Mouse (Mus musculus): Measurements from ENCODE around the gene Rtp2. TPM values are rescaled to one million over a fixed set of nuclear protein-coding genes. Genes with fewer than 3 reads are reported as not detected.

Rtp2 gene
- polyA plus RNA-seq, 1 experiment from 2014 or later: 0.11 TPM

DNA sequence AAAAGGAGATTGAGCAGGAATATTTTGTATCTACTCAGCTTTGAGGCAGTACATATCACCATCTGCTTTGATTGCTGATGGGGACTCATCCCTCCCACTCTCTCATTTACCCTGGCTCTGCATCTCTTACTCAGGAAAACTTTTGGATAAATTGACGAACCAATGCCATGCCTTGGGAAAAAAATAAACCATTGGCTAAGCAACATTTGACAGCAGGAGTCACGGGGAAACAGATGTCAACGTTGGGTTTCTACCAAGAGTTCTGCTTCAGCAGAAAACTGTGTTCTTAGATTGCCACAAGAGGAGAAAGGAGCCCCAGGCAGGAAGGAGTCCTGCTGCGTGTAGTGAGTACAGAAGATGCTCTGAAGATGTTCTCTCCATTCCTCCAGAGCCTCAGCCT is 32.1 kb downstream of the Rtp2 start:
- H3K4me1 ChIP-seq (replicated peaks; ENCODE audit: control insufficient read depth, insufficient read depth, low read length): peaks cover 14% of the 10 kb centered on the region
- no peak overlapping the region for H3K4me2 ChIP-seq (ENCODE audit: low read length)
- WGBS: 67% methylated on average over 4 of the region's 4 CpGs
- no peaks in the 10 kb centered on the region for H3K27me3 ChIP-seq (replicated peaks; ENCODE audit: control insufficient read depth, insufficient read depth, low read length)
- no peak overlapping the region for H3K4me3 ChIP-seq (replicated peaks; ENCODE audit: low read length)
- no peaks in the 10 kb centered on the region for H3K36me3 ChIP-seq (ENCODE audit: control insufficient read depth, insufficient read depth)
- no peak for ATAC-seq
- no peak overlapping the region for H3K27ac ChIP-seq (ENCODE audit: low read length)
- no peaks in the 10 kb centered on the region for H3K9me3 ChIP-seq (ENCODE audit: control insufficient read depth, low read length)
- H3K9ac ChIP-seq (replicated peaks; ENCODE audit: low read depth, low read length): no peak overlapping the region

DNA sequence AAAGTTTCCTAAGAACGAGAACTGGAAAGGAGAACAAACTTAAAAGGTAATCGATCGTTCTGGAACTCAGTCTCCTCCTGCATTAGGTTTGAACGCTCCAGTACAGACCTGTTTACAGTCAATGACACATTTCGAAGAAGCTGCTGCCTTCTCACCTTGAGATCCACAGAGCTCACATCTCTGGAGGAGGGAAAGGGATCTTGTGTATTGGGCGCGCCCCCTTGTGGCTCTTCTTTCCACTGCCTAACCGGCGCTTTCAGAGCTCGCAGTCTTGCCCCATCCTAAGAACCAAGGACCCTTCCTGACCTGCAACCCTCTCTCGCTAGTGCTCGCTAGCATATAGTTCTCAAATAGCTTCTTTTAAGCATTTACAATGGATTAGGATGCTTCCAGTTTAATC is 33.4 kb downstream of the Rtp2 start:
- WGBS: 14% methylated on average over 12 of the region's 12 CpGs
- Histone ChIP-seq H3K27ac (ENCODE audit: low read length) (no peak overlapping the region), H3K4me3 (replicated peaks; ENCODE audit: low read length) (peak overlapping the region; percentile 31; the same call in 1 of the 2 replicates)

DNA sequence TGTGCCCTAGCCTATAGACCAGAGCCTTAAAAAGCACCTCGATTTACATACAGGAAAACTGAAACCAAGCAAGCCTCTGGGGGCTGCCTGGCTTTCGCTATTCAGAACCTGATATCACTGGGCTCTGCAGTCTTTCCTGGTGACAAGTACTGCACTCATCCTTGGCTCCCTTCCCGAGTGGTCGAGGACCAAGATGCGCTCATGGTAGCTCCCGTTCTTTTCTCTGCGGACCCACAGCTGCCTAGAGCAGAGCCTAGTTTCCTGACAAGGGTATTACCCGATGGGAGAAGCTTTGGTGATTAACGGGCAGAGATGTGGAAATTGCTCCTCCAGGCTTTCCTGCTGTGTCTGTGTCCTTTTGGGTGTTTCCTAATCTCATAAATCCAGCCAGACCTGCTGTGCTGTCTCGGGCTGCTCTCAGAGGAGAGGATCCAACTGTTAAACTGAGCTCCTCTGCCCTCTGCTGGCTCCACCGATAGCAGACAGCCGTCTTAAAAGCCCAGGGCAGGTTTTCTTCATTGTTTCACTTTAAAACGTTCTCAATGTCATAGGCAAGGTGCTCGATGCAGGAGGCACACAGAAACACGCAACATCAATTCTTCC is 34.1 kb downstream of the Rtp2 start:
- Histone ChIP-seq H3K4me3 (replicated peaks; ENCODE audit: low read length) (peak overlapping the region; percentile 31), H3K27me3 (replicated peaks; ENCODE audit: control insufficient read depth, insufficient read depth, low read length) (no peaks in the 10 kb centered on the region), H3K9ac (replicated peaks; ENCODE audit: low read depth, low read length) (0 out of 2 replicates have a peak overlapping the region, but pooled peaks have one; percentile 43), H3K36me3 (ENCODE audit: control insufficient read depth, insufficient read depth) (no peaks in the 10 kb centered on the region), H3K27ac (ENCODE audit: low read length) (no peak overlapping the region), H3K4me2 (ENCODE audit: low read length) (peak overlapping the region; percentile 59), H3K9me3 (ENCODE audit: control insufficient read depth, low read length) (no peaks in the 10 kb centered on the region), H3K4me1 (replicated peaks; ENCODE audit: control insufficient read depth, insufficient read depth, low read length) (peaks cover 14% of the 10 kb centered on the region)
- ATAC-seq: peak; percentile 92
- 9% methylated on average over 15 of the region's 15 CpGs for WGBS

More for the DNA sequence above, 33.4 kb downstream of the Rtp2 start:
- Histone ChIP-seq H3K9me3 (ENCODE audit: control insufficient read depth, low read length) (no peaks in the 10 kb centered on the region), H3K27me3 (replicated peaks; ENCODE audit: control insufficient read depth, insufficient read depth, low read length) (no peaks in the 10 kb centered on the region), H3K9ac (replicated peaks; ENCODE audit: low read depth, low read length) (0 out of 2 replicates have a peak overlapping the region, but pooled peaks have one; percentile 13), H3K4me1 (replicated peaks; ENCODE audit: control insufficient read depth, insufficient read depth, low read length) (peaks cover 14% of the 10 kb centered on the region), H3K4me2 (ENCODE audit: low read length) (peak overlapping the region; percentile 59), H3K36me3 (ENCODE audit: control insufficient read depth, insufficient read depth) (no peaks in the 10 kb centered on the region)
- ATAC-seq: peak; percentile 86

DNA sequence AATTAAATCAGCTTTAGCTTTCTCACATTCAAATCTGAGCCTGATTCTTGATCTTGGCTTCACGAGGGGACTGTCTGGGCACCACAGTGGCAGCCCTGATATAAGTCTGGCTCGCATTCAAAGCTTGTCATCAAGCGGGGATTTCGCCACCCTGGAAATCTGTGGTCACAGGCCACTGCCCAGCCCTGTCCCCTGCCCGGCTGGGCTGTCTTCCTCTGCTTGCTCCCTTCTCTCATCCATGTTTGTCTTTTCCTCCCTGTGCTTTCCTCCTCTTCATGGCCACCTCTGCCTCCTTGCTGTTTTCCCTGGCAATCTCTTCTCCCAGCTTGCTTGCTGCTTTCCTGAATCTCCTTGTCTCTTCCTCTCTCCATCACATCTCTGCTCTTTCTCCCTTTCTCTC is 34.7 kb downstream of the Rtp2 start:
- no peak for ATAC-seq
- no peak overlapping the region for H3K9ac ChIP-seq (replicated peaks; ENCODE audit: low read depth, low read length)
- H3K36me3 ChIP-seq (ENCODE audit: control insufficient read depth, insufficient read depth): no peaks in the 10 kb centered on the region
- peaks cover 14% of the 10 kb centered on the region for H3K4me1 ChIP-seq (replicated peaks; ENCODE audit: control insufficient read depth, insufficient read depth, low read length)
- peak overlapping the region; percentile 59 for H3K4me2 ChIP-seq (ENCODE audit: low read length)
- H3K4me3 ChIP-seq (replicated peaks; ENCODE audit: low read length): no peak overlapping the region
- peaks cover 4% of the 10 kb centered on the region; the same call in 1 of the 2 replicates for H3K27me3 ChIP-seq (replicated peaks; ENCODE audit: control insufficient read depth, insufficient read depth, low read length)
- no peak overlapping the region for H3K27ac ChIP-seq (ENCODE audit: low read length)
- 41% methylated on average over 5 of the region's 5 CpGs for WGBS
- H3K9me3 ChIP-seq (ENCODE audit: control insufficient read depth, low read length): no peaks in the 10 kb centered on the region

DNA sequence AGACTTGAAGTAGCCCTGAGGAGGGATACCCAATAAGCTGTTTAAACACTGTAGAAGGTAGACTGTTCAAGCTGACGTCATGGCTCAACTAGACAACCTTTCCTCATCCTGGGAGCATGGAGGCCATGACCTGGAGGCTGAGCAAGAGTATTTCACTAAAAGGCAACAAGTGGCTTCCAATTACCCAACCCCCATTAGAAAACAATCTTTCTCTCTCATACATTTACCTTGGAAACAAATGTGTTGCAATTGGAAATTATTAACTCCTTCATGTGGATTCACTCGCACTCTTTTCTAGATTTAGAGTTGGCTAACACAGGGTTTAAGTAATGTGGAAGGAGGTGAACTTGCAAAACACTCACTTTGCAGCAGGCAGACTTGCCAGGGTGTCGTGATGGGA is 37.1 kb downstream of the Rtp2 start:
- Histone ChIP-seq H3K4me1 (replicated peaks; ENCODE audit: control insufficient read depth, insufficient read depth, low read length) (peaks cover 18% of the 10 kb centered on the region), H3K4me2 (ENCODE audit: low read length) (no peak overlapping the region)
- WGBS: 92% methylated on average over 3 of the region's 3 CpGs

DNA sequence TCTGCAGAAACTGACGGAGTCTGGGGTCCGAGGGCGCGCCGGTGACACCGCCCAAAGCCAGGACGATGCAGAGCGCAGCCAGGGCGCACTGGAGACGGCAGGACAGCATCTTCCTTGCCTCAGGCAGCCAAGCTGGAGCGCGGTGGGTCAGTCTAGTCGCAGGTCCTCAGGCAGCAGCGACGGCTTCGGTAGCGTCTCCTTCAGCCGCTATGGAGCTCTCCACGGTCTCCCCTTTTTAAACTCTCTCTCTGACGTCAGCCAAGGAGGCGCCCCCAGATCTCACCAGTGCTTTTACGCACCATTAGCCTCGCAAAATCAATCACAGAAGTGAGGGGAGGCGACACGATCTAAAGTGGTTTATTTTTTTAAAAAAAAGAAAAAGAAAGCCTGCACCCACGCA is 41.6 kb downstream of the Rtp2 start, which contains the start of gene Sst:
Gene Sst (minus strand): TSS at position 323 of the 400 bp plus-strand sequence.
- 5% methylated on average over 26 of the region's 26 CpGs for WGBS
- H3K4me1 ChIP-seq (replicated peaks; ENCODE audit: control insufficient read depth, insufficient read depth, low read length): peaks cover 4% of the 10 kb centered on the region
- H3K27me3 ChIP-seq (replicated peaks; ENCODE audit: control insufficient read depth, insufficient read depth, low read length): peaks cover 29% of the 10 kb centered on the region
- peak; percentile 52; the same call in 1 of the 2 replicates for ATAC-seq
- H3K4me2 ChIP-seq (ENCODE audit: low read length): peak within 1 kb of the TSS; percentile 41
- no peaks in the 10 kb centered on the region for H3K9me3 ChIP-seq (ENCODE audit: control insufficient read depth, low read length)
- no peak within 1 kb of the TSS for H3K27ac ChIP-seq (ENCODE audit: low read length)
- peak within 1 kb of the TSS; percentile 33 for H3K4me3 ChIP-seq (replicated peaks; ENCODE audit: low read length)
- H3K36me3 ChIP-seq (ENCODE audit: control insufficient read depth, insufficient read depth): no peaks in the 10 kb centered on the region
- 0 out of 2 replicates have a peak within 1 kb of the TSS, but pooled peaks have one; percentile 17 for H3K9ac ChIP-seq (replicated peaks; ENCODE audit: low read depth, low read length)

More for the DNA sequence above, 37.1 kb downstream of the Rtp2 start:
- Histone ChIP-seq H3K27ac (ENCODE audit: low read length) (no peak overlapping the region), H3K9ac (replicated peaks; ENCODE audit: low read depth, low read length) (no peak overlapping the region), H3K9me3 (ENCODE audit: control insufficient read depth, low read length) (no peaks in the 10 kb centered on the region), H3K4me3 (replicated peaks; ENCODE audit: low read length) (no peak overlapping the region), H3K36me3 (ENCODE audit: control insufficient read depth, insufficient read depth) (no peaks in the 10 kb centered on the region), H3K27me3 (replicated peaks; ENCODE audit: control insufficient read depth, insufficient read depth, low read length) (peaks cover 23% of the 10 kb centered on the region)
- no peak for ATAC-seq

DNA sequence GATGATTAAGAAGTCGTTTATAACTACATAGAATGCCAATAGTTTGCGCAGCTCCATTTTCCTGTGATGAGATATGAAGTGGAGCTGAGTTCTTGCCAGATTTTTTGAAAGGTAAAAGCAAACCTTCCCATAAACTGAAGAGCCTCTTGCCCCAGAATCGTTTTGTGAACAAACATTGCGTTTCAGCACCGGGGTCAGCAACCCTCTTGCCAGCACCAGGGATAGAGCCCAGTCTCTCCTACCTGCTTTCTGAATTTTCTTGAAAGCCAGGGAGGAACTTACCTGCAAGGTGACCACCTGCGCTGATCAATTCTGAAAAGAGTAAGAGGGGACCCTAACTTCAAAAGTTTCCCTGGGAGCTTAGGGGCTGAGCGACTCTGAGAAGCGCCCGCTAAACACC is 42.0 kb downstream of the Rtp2 start:
- Histone ChIP-seq H3K4me3 (replicated peaks; ENCODE audit: low read length) (peak overlapping the region; percentile 33), H3K36me3 (ENCODE audit: control insufficient read depth, insufficient read depth) (no peaks in the 10 kb centered on the region), H3K27ac (ENCODE audit: low read length) (no peak overlapping the region), H3K9ac (replicated peaks; ENCODE audit: low read depth, low read length) (no peak overlapping the region), H3K27me3 (replicated peaks; ENCODE audit: control insufficient read depth, insufficient read depth, low read length) (peaks cover 29% of the 10 kb centered on the region), H3K4me1 (replicated peaks; ENCODE audit: control insufficient read depth, insufficient read depth, low read length) (peaks cover 4% of the 10 kb centered on the region), H3K4me2 (ENCODE audit: low read length) (peak overlapping the region; percentile 41; the same call in 1 of the 2 replicates), H3K9me3 (ENCODE audit: control insufficient read depth, low read length) (no peaks in the 10 kb centered on the region)
- no peak for ATAC-seq
- WGBS: 7% methylated on average over 9 of the region's 9 CpGs

DNA sequence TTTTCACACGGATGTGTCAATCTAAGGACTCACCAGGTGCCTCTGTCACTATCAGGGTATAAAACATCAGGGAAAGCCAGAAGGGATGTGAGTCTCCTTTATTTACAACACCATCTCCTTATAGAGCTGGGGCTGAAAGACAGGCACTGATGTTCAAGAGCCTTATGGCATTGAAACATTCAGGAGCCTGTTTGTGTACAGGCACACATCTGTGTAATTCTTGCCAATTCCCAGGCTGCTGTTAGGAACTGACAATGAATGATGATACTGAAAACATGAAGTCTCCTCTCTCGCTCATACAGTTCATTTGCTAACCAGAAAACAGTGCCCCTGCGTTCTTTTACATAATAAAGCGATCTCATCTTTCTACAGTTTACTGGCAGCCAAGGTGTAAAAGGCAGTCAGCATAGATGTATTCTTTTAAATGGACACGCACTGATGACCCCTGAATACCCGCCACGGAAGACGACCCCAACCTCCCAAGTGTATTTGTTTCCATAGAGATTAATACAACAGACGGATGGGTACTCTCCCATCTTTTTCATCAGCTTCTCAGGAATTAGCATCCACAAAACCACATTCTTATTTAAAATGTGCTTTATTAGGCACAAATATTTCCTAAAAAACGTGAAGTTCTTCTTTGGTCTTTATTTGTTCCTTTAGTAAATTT is 44.1 kb downstream of the Rtp2 start:
- Histone ChIP-seq H3K4me1 (replicated peaks; ENCODE audit: control insufficient read depth, insufficient read depth, low read length) (peaks cover 4% of the 10 kb centered on the region), H3K27ac (ENCODE audit: low read length) (no peak overlapping the region), H3K4me2 (ENCODE audit: low read length) (no peak overlapping the region), H3K9ac (replicated peaks; ENCODE audit: low read depth, low read length) (no peak overlapping the region), H3K27me3 (replicated peaks; ENCODE audit: control insufficient read depth, insufficient read depth, low read length) (peaks cover 29% of the 10 kb centered on the region), H3K4me3 (replicated peaks; ENCODE audit: low read length) (no peak overlapping the region), H3K9me3 (ENCODE audit: control insufficient read depth, low read length) (no peaks in the 10 kb centered on the region), H3K36me3 (ENCODE audit: control insufficient read depth, insufficient read depth) (no peaks in the 10 kb centered on the region)
- WGBS: 67% methylated on average over 10 of the region's 10 CpGs
- ATAC-seq: no peak

DNA sequence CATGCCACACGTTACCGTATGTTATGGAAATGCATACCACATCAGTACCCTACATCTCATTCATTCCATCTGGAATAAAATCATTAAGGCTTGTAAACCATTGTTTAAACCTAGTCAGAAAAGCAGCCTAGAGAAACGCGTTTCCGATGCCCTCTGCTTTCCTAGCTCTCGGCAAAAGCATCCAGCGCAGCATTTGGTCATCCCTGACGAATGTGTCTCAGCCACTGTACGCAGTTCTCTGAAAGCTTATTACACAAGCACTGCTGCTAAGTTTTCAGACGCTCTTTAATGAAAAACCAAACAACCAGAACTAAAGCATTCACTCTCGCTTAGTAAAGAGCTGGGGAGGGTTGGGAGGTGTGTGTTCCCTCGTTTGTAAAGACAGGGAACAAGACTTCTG is 47.1 kb downstream of the Rtp2 start:
- WGBS: 54% methylated on average over 12 of the region's 12 CpGs
- Histone ChIP-seq H3K9me3 (ENCODE audit: control insufficient read depth, low read length) (no peaks in the 10 kb centered on the region), H3K27me3 (replicated peaks; ENCODE audit: control insufficient read depth, insufficient read depth, low read length) (peaks cover 6% of the 10 kb centered on the region), H3K27ac (ENCODE audit: low read length) (no peak overlapping the region), H3K4me3 (replicated peaks; ENCODE audit: low read length) (no peak overlapping the region), H3K9ac (replicated peaks; ENCODE audit: low read depth, low read length) (no peak overlapping the region), H3K36me3 (ENCODE audit: control insufficient read depth, insufficient read depth) (no peaks in the 10 kb centered on the region), H3K4me1 (replicated peaks; ENCODE audit: control insufficient read depth, insufficient read depth, low read length) (no peaks in the 10 kb centered on the region), H3K4me2 (ENCODE audit: low read length) (0 out of 2 replicates have a peak overlapping the region, but pooled peaks have one; percentile 6)
- no peak for ATAC-seq
